Mouse (Mus musculus): ENCODE results near the gene Tpd52l1. TPM values are rescaled to one million over a fixed set of nuclear protein-coding genes. Genes with fewer than 3 reads are reported as not detected.

Tpd52l1 gene
- polyA plus RNA-seq, 1 experiment from 2014 or later: 19.3 TPM

- Histone ChIP-seq H3K27ac (no peak overlapping the region), H3K9me3 (no peaks in the 10 kb centered on the region), H3K4me2 (no peak overlapping the region), H3K27me3 (replicated peaks) (no peaks in the 10 kb centered on the region), H3K4me3 (replicated peaks) (no peak overlapping the region), H3K9ac (no peak overlapping the region), H3K36me3 (no peaks in the 10 kb centered on the region), H3K4me1 (no peaks in the 10 kb centered on the region)
- WGBS: 58% methylated on average over 5 of the region's 5 CpGs
- ATAC-seq (ENCODE audit: insufficient read depth, low FRiP score, low read depth): no peak
Observed at GRCm38 (mm10) chr10:31295705-31296104, 150.1 kb downstream of the Tpd52l1 start.

GRCm38 (mm10) chr10:31288697-31289390 lies 156.9 kb downstream of the Tpd52l1 start:
- no peak overlapping the region for H3K9ac ChIP-seq
- ATAC-seq (ENCODE audit: insufficient read depth, low FRiP score, low read depth): no peak
- no peaks in the 10 kb centered on the region for H3K36me3 ChIP-seq
- H3K4me3 ChIP-seq (replicated peaks): no peak overlapping the region
- H3K4me2 ChIP-seq: no peak overlapping the region
- no peaks in the 10 kb centered on the region for H3K27me3 ChIP-seq (replicated peaks)
- H3K27ac ChIP-seq: no peak overlapping the region
- H3K4me1 ChIP-seq: no peaks in the 10 kb centered on the region
- no peaks in the 10 kb centered on the region for H3K9me3 ChIP-seq
- 87% methylated on average over 4 of the region's 4 CpGs for WGBS

GRCm38 (mm10) chr10:31287787-31288186 lies 158.0 kb downstream of the Tpd52l1 start:
- H3K9me3 ChIP-seq: no peaks in the 10 kb centered on the region
- no peak overlapping the region for H3K9ac ChIP-seq
- no peak overlapping the region for H3K4me2 ChIP-seq
- no peak overlapping the region for H3K4me3 ChIP-seq (replicated peaks)
- ATAC-seq (ENCODE audit: insufficient read depth, low FRiP score, low read depth): no peak
- no peaks in the 10 kb centered on the region for H3K4me1 ChIP-seq
- no peak overlapping the region for H3K27ac ChIP-seq
- H3K27me3 ChIP-seq (replicated peaks): no peaks in the 10 kb centered on the region
- H3K36me3 ChIP-seq: no peaks in the 10 kb centered on the region

Other genes starting within 250 kb of the Tpd52l1 start
- gene Hddc2, start 132.6 kb downstream of the Tpd52l1 start, polyA plus RNA-seq (2015; fragmentation: Nextera tagmentation; extraction: Ambion mirVana): 64.7 and 66.0 TPM in 2 replicates
- 1.8 and 1.9 TPM in 2 replicates for gene Rnf217, start 163.2 kb upstream of the Tpd52l1 start, polyA plus RNA-seq (2015; fragmentation: Nextera tagmentation; extraction: Ambion mirVana)

All from stomach, embryonic 15.5 days (tissue).